Comparison of ENCODE assay signal across 23 mouse cellular contexts in the genomic region with DNA sequence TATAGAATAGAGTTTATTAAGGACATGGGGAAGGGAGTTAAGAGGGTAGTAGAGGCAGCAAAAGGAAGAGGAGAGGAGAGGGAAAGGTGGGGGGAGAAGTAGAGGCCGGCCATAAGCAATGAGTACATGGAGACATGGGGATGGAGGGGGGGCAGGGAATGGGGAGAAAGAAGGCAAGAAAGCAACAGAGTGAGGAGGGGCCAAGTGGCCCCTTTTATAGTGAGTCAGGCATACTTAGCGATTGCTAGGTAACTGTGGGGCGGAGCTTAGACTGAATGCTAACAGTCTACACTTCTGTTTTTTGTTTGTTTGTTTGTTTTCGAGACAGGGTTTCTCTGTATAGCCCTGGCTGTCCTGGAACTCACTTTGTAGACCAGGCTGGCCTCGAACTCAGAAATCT. TPM values are rescaled to one million over a fixed set of nuclear protein-coding genes. Genes with fewer than 3 reads are reported as not detected.
DNase-seq lines count a peak whose midpoint lies in the region; ATAC-seq lines count a peak whose summit lies in the region.
"Had no signal": no experiment of that assay in that cellular context is flagged by ENCODE, and none has a peak within 500 bp of the region (broad histone marks: within the 10 kb centered on the region; RNA-seq: fewer than 3 reads in every experiment).

No protein-coding gene starts in this region.

- no peak for ATAC-seq in forebrain, embryonic 11.5 days (replicated peaks; ENCODE audit: low FRiP score)
- ATAC-seq in forebrain, embryonic 14.5 days = no peak
- no peak for ATAC-seq in midbrain, embryonic 11.5 days (ENCODE audit: low FRiP score)
- no peak for ATAC-seq in midbrain, embryonic 15.5 days (replicated peaks)
- no peak for ATAC-seq in hindbrain, embryonic 12.5 days (ENCODE audit: low FRiP score)
- ATAC-seq: liver, postnatal 0 days; lung, postnatal 0 days had no signal

- WGBS in forebrain, embryonic 11.5 days = 80% methylated on average over 5 of the region's 5 CpGs
- WGBS in forebrain, embryonic 14.5 days = 70% methylated on average over 5 of the region's 5 CpGs
- WGBS in midbrain, embryonic 11.5 days = 61% methylated on average over 4 of the region's 5 CpGs
- 74% methylated on average over 5 of the region's 5 CpGs for WGBS in midbrain, embryonic 15.5 days
- 63% methylated on average over 5 of the region's 5 CpGs for WGBS in hindbrain, embryonic 12.5 days

- H3K9me3 ChIP-seq in forebrain, embryonic 11.5 days (ENCODE audit: control insufficient read depth, low read length) = no peaks in the 10 kb centered on the region
- no peaks in the 10 kb centered on the region for H3K9me3 ChIP-seq in forebrain, embryonic 14.5 days (replicated peaks; ENCODE audit: control insufficient read depth, low read length)
- H3K9me3 ChIP-seq in midbrain, embryonic 11.5 days (ENCODE audit: control insufficient read depth, low read length) = no peaks in the 10 kb centered on the region
- no peaks in the 10 kb centered on the region for H3K9me3 ChIP-seq in midbrain, embryonic 15.5 days
- no peaks in the 10 kb centered on the region for H3K9me3 ChIP-seq in hindbrain, embryonic 12.5 days (replicated peaks)
- H3K9me3 ChIP-seq: embryonic facial prominence, embryonic 15.5 days; intestine, embryonic 15.5 days; kidney, embryonic 15.5 days; limb, embryonic 12.5 days; stomach, embryonic 15.5 days had no signal

- H3K4me1 ChIP-seq in forebrain, embryonic 11.5 days (replicated peaks; ENCODE audit: control insufficient read depth, insufficient read depth, low read length) = peaks cover 20% of the 10 kb centered on the region
- peaks cover 21% of the 10 kb centered on the region for H3K4me1 ChIP-seq in forebrain, embryonic 14.5 days (ENCODE audit: control insufficient read depth, insufficient read depth, low read length)
- peaks cover 32% of the 10 kb centered on the region for H3K4me1 ChIP-seq in midbrain, embryonic 11.5 days (ENCODE audit: control insufficient read depth, insufficient read depth, low read length)
- peaks cover 23% of the 10 kb centered on the region for H3K4me1 ChIP-seq in midbrain, embryonic 15.5 days
- peaks cover 31% of the 10 kb centered on the region for H3K4me1 ChIP-seq in hindbrain, embryonic 12.5 days
- H3K4me1 ChIP-seq: stomach, embryonic 15.5 days had no signal

- peak overlapping the region; percentile 89 for H3K27ac ChIP-seq in forebrain, embryonic 11.5 days (ENCODE audit: low read depth, low read length)
- H3K27ac ChIP-seq in forebrain, embryonic 14.5 days (ENCODE audit: low read depth, low read length) = no peak overlapping the region; the same call in 1 of the 2 replicates
- H3K27ac ChIP-seq in midbrain, embryonic 11.5 days (ENCODE audit: low read depth, low read length) = peak overlapping the region; percentile 98
- no peak overlapping the region for H3K27ac ChIP-seq in midbrain, embryonic 15.5 days
- H3K27ac ChIP-seq in hindbrain, embryonic 12.5 days = peak overlapping the region; percentile 92
- H3K27ac ChIP-seq: embryonic facial prominence, embryonic 15.5 days; intestine, embryonic 15.5 days; kidney, embryonic 15.5 days; limb, embryonic 12.5 days; macrophage; stomach, embryonic 15.5 days had no signal

- DNase-seq in forebrain, embryonic 11.5 days (ENCODE audit: low spot score) = no peak
- DNase-seq in forebrain, embryonic 14.5 days (ENCODE audit: low spot score) = no peak
- no peak for DNase-seq in midbrain, embryonic 11.5 days (ENCODE audit: low spot score, missing footprints)
- DNase-seq in kidney, adult 8-10 months = no peak
- DNase-seq in right cerebral cortex, postnatal 36 days (ENCODE audit: low spot score in 2 of 2) = no peak
- DNase-seq: adrenal gland, postnatal 25 days; cerebellum, adult 8-10 months; cerebellum, postnatal 36 days; gastrocnemius, postnatal 14 days; heart, adult 11 months; kidney, postnatal 36 days; layer of hippocampus, postnatal 36 days; liver, postnatal 0 days; thymus, postnatal 36 days had no signal

- H3K4me3 ChIP-seq in forebrain, embryonic 11.5 days (ENCODE audit: low read depth, low read length) = no peak overlapping the region
- H3K4me3 ChIP-seq in forebrain, embryonic 14.5 days (ENCODE audit: low read depth, low read length) = no peak overlapping the region
- no peak overlapping the region for H3K4me3 ChIP-seq in midbrain, embryonic 11.5 days (ENCODE audit: low read depth, low read length)
- no peak overlapping the region for H3K4me3 ChIP-seq in midbrain, embryonic 15.5 days
- no peak overlapping the region for H3K4me3 ChIP-seq in hindbrain, embryonic 12.5 days
- H3K4me3 ChIP-seq: embryonic facial prominence, embryonic 15.5 days; intestine, embryonic 15.5 days; kidney, embryonic 15.5 days; limb, embryonic 12.5 days; stomach, embryonic 15.5 days had no signal

- H3K9ac ChIP-seq in forebrain, embryonic 11.5 days (ENCODE audit: low read length) = no peak overlapping the region
- no peak overlapping the region for H3K9ac ChIP-seq in forebrain, embryonic 14.5 days (ENCODE audit: low read length)
- peak overlapping the region; percentile 1; the same call in 1 of the 2 replicates for H3K9ac ChIP-seq in midbrain, embryonic 11.5 days (ENCODE audit: low read length)
- no peak overlapping the region for H3K9ac ChIP-seq in midbrain, embryonic 15.5 days
- H3K9ac ChIP-seq in hindbrain, embryonic 12.5 days = no peak overlapping the region
- H3K9ac ChIP-seq: embryonic facial prominence, embryonic 15.5 days; intestine, embryonic 15.5 days; kidney, embryonic 15.5 days; limb, embryonic 12.5 days; liver, postnatal 0 days; stomach, embryonic 15.5 days had no signal

- H3K36me3 ChIP-seq in forebrain, embryonic 11.5 days (ENCODE audit: control insufficient read depth, insufficient read depth, low read length) = no peaks in the 10 kb centered on the region
- H3K36me3 ChIP-seq in forebrain, embryonic 14.5 days (ENCODE audit: control insufficient read depth, insufficient read depth, low read length) = no peaks in the 10 kb centered on the region
- H3K36me3 ChIP-seq in midbrain, embryonic 11.5 days (ENCODE audit: control insufficient read depth, insufficient read depth, low read length) = no peaks in the 10 kb centered on the region
- H3K36me3 ChIP-seq in midbrain, embryonic 15.5 days (replicated peaks) = no peaks in the 10 kb centered on the region
- no peaks in the 10 kb centered on the region for H3K36me3 ChIP-seq in hindbrain, embryonic 12.5 days
- H3K36me3 ChIP-seq: embryonic facial prominence, embryonic 15.5 days; intestine, embryonic 15.5 days; kidney, embryonic 15.5 days; limb, embryonic 12.5 days; stomach, embryonic 15.5 days had no signal

- no peak overlapping the region for H3K4me2 ChIP-seq in forebrain, embryonic 11.5 days (ENCODE audit: low read depth, low read length, severe bottlenecking)
- no peak overlapping the region for H3K4me2 ChIP-seq in forebrain, embryonic 14.5 days (ENCODE audit: low read length)
- H3K4me2 ChIP-seq in midbrain, embryonic 11.5 days = peak overlapping the region; percentile 41; the same call in 1 of the 2 replicates
- H3K4me2 ChIP-seq in midbrain, embryonic 15.5 days = no peak overlapping the region
- peak overlapping the region; percentile 44; the same call in 1 of the 2 replicates for H3K4me2 ChIP-seq in hindbrain, embryonic 12.5 days (replicated peaks)
- H3K4me2 ChIP-seq: embryonic facial prominence, embryonic 15.5 days; intestine, embryonic 15.5 days; kidney, embryonic 15.5 days; limb, embryonic 12.5 days; stomach, embryonic 15.5 days had no signal

- H3K27me3 ChIP-seq in forebrain, embryonic 11.5 days (ENCODE audit: control insufficient read depth, insufficient read depth, low read length) = no peaks in the 10 kb centered on the region; the same call in 1 of the 2 replicates
- H3K27me3 ChIP-seq in forebrain, embryonic 14.5 days (replicated peaks; ENCODE audit: control insufficient read depth, insufficient read depth, low read length) = no peaks in the 10 kb centered on the region
- H3K27me3 ChIP-seq in midbrain, embryonic 11.5 days (ENCODE audit: control insufficient read depth, insufficient read depth, low read length) = no peaks in the 10 kb centered on the region
- H3K27me3 ChIP-seq in midbrain, embryonic 15.5 days (replicated peaks) = no peaks in the 10 kb centered on the region
- H3K27me3 ChIP-seq in hindbrain, embryonic 12.5 days = no peaks in the 10 kb centered on the region
- H3K27me3 ChIP-seq: stomach, embryonic 15.5 days had no signal

RNA-seq across cellular contexts. Expression of a gene that starts 31.7 kb away (rescaled TPM):
- 40.0 and 47.3 TPM in 2 replicates for polyA plus RNA-seq in forebrain, embryonic 11.5 days (2014; fragmentation: Nextera tagmentation; extraction: Ambion mirVana)
- 17.5 and 24.5 TPM in 2 replicates for polyA plus RNA-seq in forebrain, embryonic 14.5 days (2014; fragmentation: Nextera tagmentation; extraction: Ambion mirVana)
- 43.5 and 47.3 TPM in 2 replicates for polyA plus RNA-seq in midbrain, embryonic 11.5 days (2014; fragmentation: Nextera tagmentation; extraction: Ambion mirVana)
- 35.5 and 39.0 TPM in 2 replicates for polyA plus RNA-seq in midbrain, embryonic 15.5 days (2015; fragmentation: Nextera tagmentation; extraction: Ambion mirVana)
- 60.3 and 60.4 TPM in 2 replicates for polyA plus RNA-seq in hindbrain, embryonic 12.5 days (2016; fragmentation: Nextera tagmentation; extraction: Ambion mirVana)
- polyA plus RNA-seq: macrophage had no signal

RNA-seq across cellular contexts. Expression of a gene that starts 38.2 kb away (rescaled TPM):
- 44.6 and 46.2 TPM in 2 replicates for polyA plus RNA-seq in forebrain, embryonic 11.5 days (2014; fragmentation: Nextera tagmentation; extraction: Ambion mirVana)
- polyA plus RNA-seq in forebrain, embryonic 14.5 days (2014; fragmentation: Nextera tagmentation; extraction: Ambion mirVana) = 52.0 and 67.1 TPM in 2 replicates
- 40.9 and 45.0 TPM in 2 replicates for polyA plus RNA-seq in midbrain, embryonic 11.5 days (2014; fragmentation: Nextera tagmentation; extraction: Ambion mirVana)
- polyA plus RNA-seq in midbrain, embryonic 15.5 days (2015; fragmentation: Nextera tagmentation; extraction: Ambion mirVana) = 83.7 and 84.1 TPM in 2 replicates
- 59.8 and 61.0 TPM in 2 replicates for polyA plus RNA-seq in hindbrain, embryonic 12.5 days (2016; fragmentation: Nextera tagmentation; extraction: Ambion mirVana)

Comparison
In these comparisons a context has a peak if more than half of its experiments do, and no peak if none do; other contexts are left out.
1. H3K27ac ChIP-seq: peak in forebrain, embryonic 11.5 days (single experiment), midbrain, embryonic 11.5 days (single experiment) and hindbrain, embryonic 12.5 days (single experiment); none in forebrain, embryonic 14.5 days (single experiment) and midbrain, embryonic 15.5 days (single experiment).
2. H3K4me2 ChIP-seq: peak in midbrain, embryonic 11.5 days (single experiment) and hindbrain, embryonic 12.5 days (single experiment); none in forebrain, embryonic 11.5 days (single experiment), forebrain, embryonic 14.5 days (single experiment) and midbrain, embryonic 15.5 days (single experiment).